Mouse (Mus musculus) forebrain, postnatal 0 days (tissue): Measurements from ENCODE around the gene Mael. TPM values are rescaled to one million over a fixed set of nuclear protein-coding genes. Genes with fewer than 3 reads are reported as not detected.

Experiments
- ATAC-seq: fragments of 200-750 bp; cut with Nextera tagmentation; 2 replicates; pipeline ENCODE4 v1.8.0; 2017; ENCODE audit warnings: mild to moderate bottlenecking, moderate library complexity
- DNase-seq: peaks from one replicate; pipeline ENCODE4 v3.0.0-alpha.2; 2015
- H3K27ac ChIP-seq: fragments of 300-500 bp; sonication (generic); 2 replicates; pipeline ENCODE4 v1.5.1; 2014; ENCODE audit warnings: low read depth, mild to moderate bottlenecking, antibody characterized with exemption, low read length, moderate library complexity, mixed read lengths
- H3K27me3 ChIP-seq: fragments of 300-500 bp; sonication (generic); 2 replicates; pipeline ENCODE4 v1.6.1; 2014; ENCODE audit warnings: mild to moderate bottlenecking, low read length, mixed read lengths; ENCODE audit not compliant: insufficient read depth
- H3K36me3 ChIP-seq: fragments of 300-500 bp; sonication (generic); 2 replicates; pipeline ENCODE4 v1.6.1; 2014; ENCODE audit warnings: mild to moderate bottlenecking, moderate library complexity; ENCODE audit not compliant: insufficient read depth
- H3K4me1 ChIP-seq: fragments of 300-500 bp; sonication (generic); 2 replicates; pipeline ENCODE4 v1.6.1; 2014; ENCODE audit warnings: antibody characterized with exemption; ENCODE audit not compliant: insufficient read depth
- H3K4me2 ChIP-seq: fragments of 300-500 bp; sonication (generic); 2 replicates; pipeline ENCODE4 v1.6.1; 2014; ENCODE audit warnings: low read depth, mild to moderate bottlenecking, moderate library complexity
- H3K4me3 ChIP-seq: fragments of 300-500 bp; sonication (generic); 2 replicates; pipeline ENCODE4 v1.5.1; 2014; ENCODE audit warnings: low read depth, low read length, mixed read lengths
- H3K9ac ChIP-seq: fragments of 300-500 bp; sonication (generic); 2 replicates; pipeline ENCODE4 v1.6.1; 2014; ENCODE audit warnings: mild to moderate bottlenecking
- H3K9me3 ChIP-seq: fragments of 300-500 bp; sonication (generic); 2 replicates; pipeline ENCODE4 v1.6.1; 2016; ENCODE audit warnings: low read length
- CTCF ChIP-seq: sonication (generic); IDR thresholded peaks from 2 replicates; pipeline ENCODE4 v1.5.1; 2016; ENCODE audit warnings: antibody characterized with exemption, control low read depth, low read depth
- WGBS: fragments of 180-500 bp; shearing (Covaris S2); extraction: QIAGEN DNeasy Blood & Tissue Kit; methylation state at CpG from one replicate; pipeline ENCODE4 v1.1.7; 2014; 5-methylcytosine and 5-hydroxymethylcytosine counted together
- polyA plus RNA-seq: library from polyadenylated mRNA; unstranded; fragments of >200 nt; fragmentation: Nextera tagmentation; extraction: Ambion mirVana; gene quantifications from 2 replicates; pipeline ENCODE4 v1.2.1, GENCODE M21; 2015
- total RNA-seq: library from RNA; depleted of rRNA; stranded (reverse); fragments of >200 nt; gene quantifications from 2 replicates; pipeline ENCODE4 v1.2.3, GENCODE M21; 2014

Gene Mael
- total and polyA plus RNA-seq, 2 experiments from 2014 or later: 0.10 TPM; not detected in 1

DNA sequence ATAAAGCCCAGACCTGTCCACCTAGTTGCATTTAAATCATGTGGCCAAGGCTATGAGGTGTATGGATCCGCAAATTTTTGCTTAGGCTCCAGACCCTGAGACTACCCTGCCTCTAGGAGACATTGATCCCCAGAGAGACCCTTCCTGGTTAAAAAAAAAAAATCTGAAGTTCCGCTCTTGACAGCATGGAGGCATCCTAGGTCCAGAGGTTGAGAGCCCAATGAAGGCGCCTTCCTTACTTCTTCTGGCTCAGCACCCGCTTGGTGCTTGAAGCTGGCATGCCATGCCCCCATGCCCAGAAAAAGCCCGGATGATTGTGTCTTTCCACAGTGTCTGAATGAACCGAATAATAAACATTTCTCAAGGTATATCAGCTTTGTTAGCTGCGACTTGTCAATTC lies 57.0 kb downstream of the Mael start:
- H3K4me2 ChIP-seq: no peak overlapping the region
- DNase-seq: no peak
- H3K9ac ChIP-seq: no peak overlapping the region
- no peaks in the 10 kb centered on the region for H3K36me3 ChIP-seq
- no peak overlapping the region for H3K27ac ChIP-seq
- 0 out of 2 replicates have a peak, but pooled peaks cover 9% of the 10 kb centered on the region for H3K4me1 ChIP-seq
- 90% methylated on average over 7 of the region's 7 CpGs for WGBS
- H3K27me3 ChIP-seq: no peaks in the 10 kb centered on the region
- H3K9me3 ChIP-seq: no peaks in the 10 kb centered on the region
- no peak overlapping the region for H3K4me3 ChIP-seq
- peak; percentile 37 for TF ChIP-seq CTCF
- no peak for ATAC-seq

DNA sequence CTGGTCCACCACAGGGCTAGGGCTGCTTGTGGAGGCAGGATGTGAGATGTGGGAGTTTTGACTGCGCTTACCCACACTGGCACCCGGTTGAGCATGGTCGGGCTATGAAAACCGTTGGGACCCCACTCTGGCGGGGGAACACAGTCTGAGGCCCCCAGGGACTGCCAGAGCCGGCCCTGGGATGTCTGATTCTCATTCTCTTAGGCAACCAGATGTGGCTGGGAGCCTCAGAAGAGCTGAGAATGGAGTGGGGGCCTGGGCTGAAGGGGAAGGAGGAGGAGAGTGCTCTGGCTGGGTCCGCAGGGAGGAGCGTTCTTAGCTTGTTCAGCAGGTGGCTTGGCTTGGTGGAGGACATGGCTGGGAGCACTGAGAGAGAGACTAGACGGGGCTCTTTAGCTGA lies 64.9 kb downstream of the Mael start:
- Histone ChIP-seq H3K36me3 (no peaks in the 10 kb centered on the region), H3K27me3 (no peaks in the 10 kb centered on the region), H3K27ac (no peak overlapping the region), H3K9ac (no peak overlapping the region), H3K9me3 (no peaks in the 10 kb centered on the region), H3K4me1 (no peaks in the 10 kb centered on the region), H3K4me3 (no peak overlapping the region), H3K4me2 (no peak overlapping the region)
- ATAC-seq: no peak
- DNase-seq: no peak
- 81% methylated on average over 9 of the region's 9 CpGs for WGBS
- no peak for TF ChIP-seq CTCF

DNA sequence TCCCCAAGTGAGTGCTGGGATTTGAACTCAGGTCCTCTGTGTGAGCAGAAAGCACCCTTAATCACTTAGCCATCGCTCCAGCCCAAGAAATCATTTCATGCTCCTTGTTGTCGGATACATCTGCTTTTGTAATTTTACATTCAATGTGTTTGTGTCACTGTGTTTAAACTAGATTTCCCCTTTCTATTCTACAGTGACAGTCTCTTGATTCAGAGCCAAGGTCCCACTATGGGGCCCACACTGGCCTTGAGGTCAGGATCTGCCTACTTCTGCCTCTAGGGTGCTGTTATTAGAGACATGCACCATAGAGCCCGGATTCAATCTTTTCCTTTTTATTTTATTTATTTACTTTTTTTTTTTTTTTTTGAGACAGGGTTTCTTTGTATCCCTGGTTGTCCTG lies 65.6 kb downstream of the Mael start:
- no peak for TF ChIP-seq CTCF
- WGBS: 72% methylated on average over 3 of the region's 3 CpGs
- H3K4me1 ChIP-seq: no peaks in the 10 kb centered on the region
- H3K27me3 ChIP-seq: no peaks in the 10 kb centered on the region
- DNase-seq (no peak), ATAC-seq (no peak)
- no peak overlapping the region for H3K9ac ChIP-seq
- H3K4me3 ChIP-seq: no peak overlapping the region
- H3K27ac ChIP-seq: no peak overlapping the region
- no peak overlapping the region for H3K4me2 ChIP-seq
- no peaks in the 10 kb centered on the region for H3K36me3 ChIP-seq
- H3K9me3 ChIP-seq: no peaks in the 10 kb centered on the region

DNA sequence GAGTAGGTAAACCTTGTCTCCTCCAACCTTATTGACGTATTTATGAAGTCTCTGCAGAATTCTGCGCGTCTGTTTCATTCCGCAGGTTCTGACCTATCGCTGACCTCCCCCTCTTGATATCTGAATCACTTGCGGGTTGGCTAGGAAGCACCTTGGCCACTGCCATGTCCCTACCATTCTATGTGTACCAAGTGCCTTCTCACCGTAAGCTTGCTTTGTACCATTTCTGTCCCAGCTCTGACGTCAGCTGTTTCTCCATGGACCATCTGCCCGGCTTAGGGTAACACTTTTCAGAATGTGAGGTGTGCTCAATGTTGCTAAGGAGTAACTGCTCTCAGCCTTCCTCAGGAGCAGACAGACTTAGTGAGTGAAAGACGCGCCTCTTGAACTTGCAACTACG lies 67.7 kb downstream of the Mael start:
- H3K4me1 ChIP-seq: no peaks in the 10 kb centered on the region
- no peak overlapping the region for H3K27ac ChIP-seq
- no peaks in the 10 kb centered on the region for H3K9me3 ChIP-seq
- no peak overlapping the region for H3K9ac ChIP-seq
- TF ChIP-seq CTCF: no peak
- WGBS: 93% methylated on average over 12 of the region's 12 CpGs
- no peaks in the 10 kb centered on the region for H3K27me3 ChIP-seq
- H3K4me2 ChIP-seq: no peak overlapping the region
- no peaks in the 10 kb centered on the region for H3K36me3 ChIP-seq
- H3K4me3 ChIP-seq: no peak overlapping the region
- ATAC-seq (no peak), DNase-seq (no peak)

DNA sequence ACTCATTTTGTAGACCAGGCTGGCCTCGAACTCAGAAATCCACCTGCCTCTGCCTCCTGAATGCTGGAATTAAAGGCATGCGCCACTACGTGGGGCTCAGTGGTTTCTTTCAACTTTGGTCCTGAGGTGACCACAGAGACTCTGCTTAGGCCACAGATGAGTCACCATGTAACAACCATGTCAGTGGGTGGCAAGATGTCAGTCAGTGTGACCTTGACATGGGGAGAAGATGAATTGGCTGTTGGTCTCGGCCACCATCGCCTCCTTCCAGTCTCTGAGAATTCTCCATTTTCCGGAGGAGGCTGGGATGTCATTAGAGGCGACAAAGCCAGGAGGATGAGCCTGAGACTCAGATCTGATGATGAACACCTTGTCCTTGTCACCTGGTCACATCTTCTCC lies 68.8 kb downstream of the Mael start:
- DNase-seq: no peak
- no peaks in the 10 kb centered on the region for H3K27me3 ChIP-seq
- TF ChIP-seq CTCF: no peak
- no peak overlapping the region for H3K27ac ChIP-seq
- 93% methylated on average over 7 of the region's 7 CpGs for WGBS
- H3K9ac ChIP-seq: no peak overlapping the region
- no peak for ATAC-seq
- H3K4me1 ChIP-seq: no peaks in the 10 kb centered on the region
- no peak overlapping the region for H3K4me2 ChIP-seq
- H3K36me3 ChIP-seq: no peaks in the 10 kb centered on the region
- no peak overlapping the region for H3K4me3 ChIP-seq
- no peaks in the 10 kb centered on the region for H3K9me3 ChIP-seq

DNA sequence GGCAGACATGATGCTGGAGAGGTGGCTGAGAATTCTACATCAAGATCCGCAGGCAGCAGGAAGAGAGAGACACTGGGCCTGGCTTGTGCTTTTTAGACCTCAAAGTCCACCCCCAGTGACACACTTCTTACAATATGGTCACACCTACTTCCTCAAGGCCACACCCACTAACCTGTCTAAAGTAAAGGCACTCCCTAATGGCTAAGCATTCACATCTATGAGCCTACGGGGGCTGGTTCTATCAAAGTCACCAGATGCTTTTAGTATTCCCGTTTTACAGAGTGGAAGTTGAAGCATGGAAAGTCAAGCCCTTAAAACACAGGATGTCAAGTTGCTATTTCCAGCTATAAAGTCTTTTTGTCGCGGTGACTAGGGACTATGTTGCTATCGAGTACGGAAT lies 70.5 kb downstream of the Mael start:
- H3K36me3 ChIP-seq: no peaks in the 10 kb centered on the region
- H3K9me3 ChIP-seq: no peaks in the 10 kb centered on the region
- no peak overlapping the region for H3K4me3 ChIP-seq
- ATAC-seq (no peak), DNase-seq (no peak)
- H3K27ac ChIP-seq: no peak overlapping the region
- no peaks in the 10 kb centered on the region for H3K27me3 ChIP-seq
- H3K9ac ChIP-seq: no peak overlapping the region
- no peaks in the 10 kb centered on the region for H3K4me1 ChIP-seq
- no peak for TF ChIP-seq CTCF
- no peak overlapping the region for H3K4me2 ChIP-seq
- WGBS: 93% methylated on average over 7 of the region's 7 CpGs

DNA sequence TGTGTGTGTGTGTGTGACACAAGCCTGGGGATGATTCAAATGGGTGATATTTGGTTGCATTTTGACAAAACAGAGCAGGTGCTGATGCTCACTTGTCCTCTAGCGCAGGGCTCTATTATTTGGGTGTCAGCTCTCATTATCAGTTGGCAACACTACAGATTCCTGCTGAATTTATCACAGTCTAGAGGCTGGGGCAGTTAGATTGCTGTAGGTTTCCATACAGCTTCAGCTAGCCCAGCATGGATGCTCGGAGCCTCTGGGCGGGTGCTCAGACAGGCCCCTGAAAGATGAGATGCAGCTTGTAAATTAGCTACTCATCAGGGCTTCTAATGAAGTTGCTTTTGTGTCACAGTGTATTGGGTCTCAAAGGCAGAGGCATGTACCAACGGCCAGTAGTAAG lies 71.1 kb downstream of the Mael start:
- no peaks in the 10 kb centered on the region for H3K9me3 ChIP-seq
- ATAC-seq (no peak), DNase-seq (no peak)
- no peaks in the 10 kb centered on the region for H3K27me3 ChIP-seq
- no peaks in the 10 kb centered on the region for H3K36me3 ChIP-seq
- no peak overlapping the region for H3K9ac ChIP-seq
- no peak overlapping the region for H3K27ac ChIP-seq
- H3K4me1 ChIP-seq: no peaks in the 10 kb centered on the region
- H3K4me2 ChIP-seq: no peak overlapping the region
- no peak overlapping the region for H3K4me3 ChIP-seq
- no peak for TF ChIP-seq CTCF
- 55% methylated on average over 4 of the region's 4 CpGs for WGBS

DNA sequence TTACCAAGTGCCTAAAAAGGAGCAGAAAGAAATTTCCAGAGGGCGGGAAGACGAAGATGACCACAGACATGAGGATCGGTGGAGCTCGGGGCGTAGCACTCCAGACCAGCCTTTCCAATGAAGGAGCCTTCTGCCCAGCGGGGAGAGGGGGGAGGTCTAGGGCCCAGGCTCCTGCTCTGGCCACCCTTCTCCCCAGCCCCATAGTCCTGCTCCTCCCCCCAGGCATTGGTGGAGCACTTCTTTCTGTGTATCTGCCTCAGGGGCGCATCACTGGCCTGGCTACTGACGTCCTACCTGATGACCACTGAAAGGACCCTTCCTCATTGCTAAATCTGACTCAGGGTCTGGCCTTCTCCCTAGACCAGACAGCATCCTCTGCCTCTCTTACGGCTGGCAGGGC lies 73.4 kb downstream of the Mael start:
- no peak for ATAC-seq

More for the DNA sequence above, 73.4 kb downstream of the Mael start:
- 95% methylated on average over 9 of the region's 9 CpGs for WGBS
- no peaks in the 10 kb centered on the region for H3K36me3 ChIP-seq
- no peak overlapping the region for H3K27ac ChIP-seq
- no peak overlapping the region for H3K9ac ChIP-seq
- no peak for DNase-seq
- H3K27me3 ChIP-seq: peaks cover 3% of the 10 kb centered on the region; the same call in 1 of the 2 replicates
- no peak for TF ChIP-seq CTCF
- no peak overlapping the region for H3K4me3 ChIP-seq
- H3K9me3 ChIP-seq: no peaks in the 10 kb centered on the region
- H3K4me1 ChIP-seq: no peaks in the 10 kb centered on the region
- no peak overlapping the region for H3K4me2 ChIP-seq
